In the genomic region with DNA sequence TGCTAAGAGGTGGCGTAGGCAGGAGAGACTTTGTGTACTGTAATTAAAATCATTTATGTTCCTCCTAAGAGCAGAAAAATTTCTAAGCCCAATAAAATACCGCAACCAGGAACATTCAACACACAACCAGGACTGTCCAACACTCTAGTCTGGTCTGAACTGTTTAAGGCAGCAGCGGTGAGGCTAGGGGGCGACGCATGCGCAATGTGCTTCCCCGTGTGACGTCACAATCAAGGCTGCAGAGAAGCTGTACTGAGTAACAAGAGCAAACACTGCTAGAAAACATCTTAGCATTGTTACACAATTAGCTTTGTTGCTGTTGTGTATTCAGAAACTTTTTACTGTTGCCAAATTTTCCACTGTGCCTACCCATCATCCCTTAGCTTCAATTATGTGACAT, we compare ENCODE assay signal across 26 mouse cellular contexts. TPM values are rescaled to one million over a fixed set of nuclear protein-coding genes. Genes with fewer than 3 reads are reported as not detected.
DNase-seq lines count a peak whose midpoint lies in the region; ATAC-seq lines count a peak whose summit lies in the region.
"Had no signal": no experiment of that assay in that cellular context is flagged by ENCODE, and none has a peak within 500 bp of the region (broad histone marks: within the 10 kb centered on the region; RNA-seq: fewer than 3 reads in every experiment).

No protein-coding gene starts in this region.

- no peaks in the 10 kb centered on the region for H3K36me3 ChIP-seq in neural tube, embryonic 13.5 days
- H3K36me3 ChIP-seq in neural tube, embryonic 15.5 days, result no peaks in the 10 kb centered on the region
- H3K36me3 ChIP-seq: embryonic facial prominence, embryonic 10.5 days; embryonic facial prominence, embryonic 15.5 days; midbrain, embryonic 10.5 days; midbrain, embryonic 15.5 days had no signal

- ATAC-seq in neural tube, embryonic 13.5 days (ENCODE audit: low read depth), result peak; percentile 32; the same call in 1 of the 2 replicates
- ATAC-seq in neural tube, embryonic 15.5 days (ENCODE audit: low FRiP score), result peak; percentile 73; the same call in 1 of the 2 replicates
- ATAC-seq: forebrain, embryonic 14.5 days; intestine, embryonic 16.5 days; midbrain, embryonic 15.5 days had no signal

- no peak overlapping the region for H3K4me2 ChIP-seq in neural tube, embryonic 13.5 days
- peak overlapping the region; percentile 6 for H3K4me2 ChIP-seq in neural tube, embryonic 15.5 days
- H3K4me2 ChIP-seq: embryonic facial prominence, embryonic 15.5 days; midbrain, embryonic 15.5 days had no signal

- 79% methylated on average over 8 of the region's 8 CpGs for WGBS in neural tube, embryonic 13.5 days
- 68% methylated on average over 8 of the region's 8 CpGs for WGBS in neural tube, embryonic 15.5 days

- H3K27ac ChIP-seq in neural tube, embryonic 13.5 days (replicated peaks), result no peak overlapping the region
- no peak overlapping the region for H3K27ac ChIP-seq in neural tube, embryonic 15.5 days (replicated peaks)
- H3K27ac ChIP-seq: embryonic facial prominence, embryonic 10.5 days; embryonic facial prominence, embryonic 15.5 days; gastrocnemius, adult 2 months; liver, embryonic 14.5 days; midbrain, embryonic 10.5 days; midbrain, embryonic 15.5 days had no signal

- DNase-seq in neural tube, embryonic 10.5 days (ENCODE audit: extremely low spot score, low spot score), result no peak
- DNase-seq in ES-CJ7 (ENCODE audit: low read depth, low spot score), result peak; percentile 87
- DNase-seq in R1 (ENCODE audit: low read depth, low spot score), result peak; percentile 86
- no peak for DNase-seq in ovary, adult 18-20 months (ENCODE audit: low spot score)
- no peak for DNase-seq in frontal cortex, postnatal 10 days (ENCODE audit: low spot score in 2 of 2)
- DNase-seq: adrenal gland, adult 8-10 months; B cell, adult 2 months; cerebellum, adult 2 months; cerebellum, postnatal 25 days; gastrocnemius, adult 2 months; heart, postnatal 14 days; kidney, postnatal 14 days; liver; retina, postnatal 1 day; right cerebral cortex, postnatal 14 days; thymus, adult 18-20 months; thymus, postnatal 36 days had no signal

- H3K4me3 ChIP-seq in neural tube, embryonic 13.5 days, result no peak overlapping the region
- 0 out of 2 replicates have a peak overlapping the region, but pooled peaks have one; percentile 1 for H3K4me3 ChIP-seq in neural tube, embryonic 15.5 days (replicated peaks)
- H3K4me3 ChIP-seq: embryonic facial prominence, embryonic 10.5 days; embryonic facial prominence, embryonic 15.5 days; gastrocnemius, adult 2 months; midbrain, embryonic 10.5 days; midbrain, embryonic 15.5 days had no signal

- no peaks in the 10 kb centered on the region for H3K27me3 ChIP-seq in neural tube, embryonic 13.5 days
- no peaks in the 10 kb centered on the region for H3K27me3 ChIP-seq in neural tube, embryonic 15.5 days (replicated peaks)
- H3K27me3 ChIP-seq: embryonic facial prominence, embryonic 15.5 days; midbrain, embryonic 15.5 days had no signal

- no peaks in the 10 kb centered on the region for H3K4me1 ChIP-seq in neural tube, embryonic 13.5 days (replicated peaks)
- H3K4me1 ChIP-seq in neural tube, embryonic 15.5 days, result no peaks in the 10 kb centered on the region
- H3K4me1 ChIP-seq: embryonic facial prominence, embryonic 10.5 days; embryonic facial prominence, embryonic 15.5 days; midbrain, embryonic 10.5 days; midbrain, embryonic 15.5 days had no signal

- no peak overlapping the region for H3K9ac ChIP-seq in neural tube, embryonic 13.5 days
- H3K9ac ChIP-seq in neural tube, embryonic 15.5 days (replicated peaks), result no peak overlapping the region
- H3K9ac ChIP-seq: embryonic facial prominence, embryonic 15.5 days; liver, embryonic 14.5 days; midbrain, embryonic 15.5 days had no signal

- H3K9me3 ChIP-seq in neural tube, embryonic 13.5 days, result no peaks in the 10 kb centered on the region
- no peaks in the 10 kb centered on the region for H3K9me3 ChIP-seq in neural tube, embryonic 15.5 days (replicated peaks)
- H3K9me3 ChIP-seq: embryonic facial prominence, embryonic 10.5 days; embryonic facial prominence, embryonic 15.5 days; midbrain, embryonic 10.5 days; midbrain, embryonic 15.5 days had no signal

RNA-seq across cellular contexts. Expression of a gene that starts 18.2 kb away (rescaled TPM):
- polyA plus RNA-seq in neural tube, embryonic 13.5 days (2015; fragmentation: Nextera tagmentation; extraction: Ambion mirVana), result 6.7 and 6.8 TPM in 2 replicates
- 5.8 and 6.1 TPM in 2 replicates for polyA plus RNA-seq in neural tube, embryonic 15.5 days (2015; fragmentation: Nextera tagmentation; extraction: Ambion mirVana)

Comparison
In these comparisons a context has a peak if more than half of its experiments do, and no peak if none do; other contexts are left out.
1. DNase-seq: peak in ES-CJ7 (single experiment) and R1 (single experiment); none in neural tube, embryonic 10.5 days (single experiment), ovary, adult 18-20 months (single experiment) and frontal cortex, postnatal 10 days (0 of 2).